Mouse (Mus musculus) liver, embryonic 14.5 days (tissue): ENCODE measurements around the gene Ngef.

ENCODE experiments used
- CTCF ChIP-seq: IDR thresholded peaks from 2 replicates; pipeline ENCODE4 v1.5.1; 2016; ENCODE audit warnings: antibody characterized with exemption, low read depth, control low read depth
- EP300 ChIP-seq: IDR thresholded peaks from 2 replicates; pipeline ENCODE4 v1.6.1; 2016; ENCODE audit warnings: antibody characterized with exemption, low read depth

GRCm38 (mm10) chr1:87510166-87510691, 63.4 kb downstream of the Ngef start:
- TF ChIP-seq CTCF: no peak
- TF ChIP-seq EP300: no peak
